Mouse (Mus musculus) midbrain, postnatal 0 days (tissue): ENCODE data around the gene Gm17571. TPM values are rescaled to one million over a fixed set of nuclear protein-coding genes. Genes with fewer than 3 reads are reported as not detected.

ENCODE experiments used
- ATAC-seq: fragments of 200-750 bp; cut with Nextera tagmentation; 2 replicates; pipeline ENCODE4 v1.8.0; 2017; ENCODE audit warnings: moderate number of reproducible peaks, mild to moderate bottlenecking, moderate TSS enrichment, moderate library complexity; ENCODE audit not compliant: low FRiP score
- DNase-seq: peaks from one replicate; pipeline ENCODE4 v3.0.0-alpha.2; 2015; ENCODE audit warnings: low spot score
- H3K27ac ChIP-seq: fragments of 300-500 bp; sonication (generic); 2 replicates; pipeline ENCODE4 v1.5.1; 2014; ENCODE audit warnings: low read depth, mild to moderate bottlenecking, low read length, mixed read lengths
- H3K27me3 ChIP-seq: fragments of 300-500 bp; sonication (generic); 2 replicates; pipeline ENCODE4 v1.6.1; 2014; ENCODE audit warnings: low read length, control low read depth, mixed read lengths; ENCODE audit not compliant: insufficient read depth
- H3K36me3 ChIP-seq: fragments of 300-500 bp; sonication (generic); 2 replicates; pipeline ENCODE4 v1.6.1; 2014; ENCODE audit warnings: low read length, control low read depth, mixed read lengths; ENCODE audit not compliant: insufficient read depth
- H3K4me1 ChIP-seq: fragments of 300-500 bp; sonication (generic); 2 replicates; pipeline ENCODE4 v1.6.1; 2014; ENCODE audit warnings: mild to moderate bottlenecking, control low read depth, antibody characterized with exemption, low read length, mixed read lengths; ENCODE audit not compliant: insufficient read depth
- H3K4me2 ChIP-seq: fragments of 300-500 bp; sonication (generic); 2 replicates; pipeline ENCODE4 v1.6.1; 2014; ENCODE audit warnings: low read depth, mild to moderate bottlenecking, low read length, mixed read lengths; ENCODE audit not compliant: poor library complexity, severe bottlenecking
- H3K4me3 ChIP-seq: fragments of 300-500 bp; sonication (generic); 2 replicates; pipeline ENCODE4 v1.5.1; 2014; ENCODE audit warnings: low read depth, mild to moderate bottlenecking, low read length, moderate library complexity
- H3K9ac ChIP-seq: fragments of 300-500 bp; sonication (generic); replicated peaks from 2 replicates; pipeline ENCODE4 v1.6.1; 2014; ENCODE audit warnings: mild to moderate bottlenecking, low read length, moderate library complexity, mixed read lengths; ENCODE audit not compliant: poor library complexity, severe bottlenecking
- H3K9me3 ChIP-seq: fragments of 300-500 bp; sonication (generic); 2 replicates; pipeline ENCODE4 v1.6.1; 2016; ENCODE audit warnings: low read length, control low read depth
- CTCF ChIP-seq: IDR thresholded peaks from 2 replicates; pipeline ENCODE4 v1.5.1; 2016; ENCODE audit warnings: antibody characterized with exemption, mild to moderate bottlenecking
- WGBS: fragments of 180-500 bp; shearing (Covaris S2); extraction: QIAGEN DNeasy Blood & Tissue Kit; methylation state at CpG from one replicate; pipeline ENCODE4 v1.1.7; 2014; 5-methylcytosine and 5-hydroxymethylcytosine counted together
- polyA plus RNA-seq: library from polyadenylated mRNA; unstranded; fragments of >200 nt; fragmentation: Nextera tagmentation; extraction: Ambion mirVana; gene quantifications from 2 replicates; pipeline ENCODE4 v1.2.1, GENCODE M21; 2015
- total RNA-seq: library from RNA; depleted of rRNA; stranded (reverse); fragments of >200 nt; gene quantifications from 2 replicates; pipeline ENCODE4 v1.2.3, GENCODE M21; 2014; rRNA removed

Gm17571 gene
- total RNA-seq: not detected in 2 replicates
- not detected in 2 replicates for polyA plus RNA-seq

DNA sequence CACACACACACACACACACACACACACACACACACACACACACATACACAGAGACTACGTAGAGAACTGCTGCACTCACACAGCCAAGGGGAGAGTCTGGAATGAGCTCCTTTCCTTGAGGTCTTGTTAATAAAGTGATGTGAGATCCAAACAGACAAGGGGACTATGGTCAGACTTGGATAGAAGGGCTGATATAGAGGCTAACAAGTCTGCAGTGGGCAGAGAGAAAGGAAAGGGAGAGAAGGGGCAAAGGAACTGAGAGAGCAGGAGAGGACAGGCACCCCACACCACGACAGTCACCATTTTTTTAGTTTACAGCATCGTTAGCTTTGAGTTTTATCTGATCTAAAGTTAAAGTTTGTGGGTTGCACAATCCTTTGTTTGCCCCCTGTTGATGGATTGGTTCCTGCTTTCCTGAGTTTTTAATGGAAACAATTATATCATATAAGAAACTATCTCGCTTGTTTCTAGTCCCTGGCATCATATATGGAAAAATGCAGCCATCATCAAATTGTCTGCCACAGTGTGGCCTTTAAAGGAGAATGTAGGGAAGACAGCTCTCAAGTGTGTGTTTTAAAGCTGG is at the start of gene Gm17571:
Gene Gm17571, minus strand, starts transcription at position 51 of the 583 bp plus-strand sequence.
- Histone ChIP-seq H3K9me3 (no peaks in the 10 kb centered on the region), H3K27me3 (no peaks in the 10 kb centered on the region), H3K4me2 (no peak within 1 kb of the TSS), H3K4me1 (no peaks in the 10 kb centered on the region), H3K36me3 (no peaks in the 10 kb centered on the region), H3K4me3 (no peak within 1 kb of the TSS), H3K9ac (no peak within 1 kb of the TSS), H3K27ac (no peak within 1 kb of the TSS)
- ATAC-seq (no peak), DNase-seq (no peak)
- whole genome bisulfite sequencing: 84% methylated on average over 4 of the region's 4 CpGs
- no peak for TF ChIP-seq CTCF

GRCm38 (mm10) chr9:13495530-13495929 is 49.0 kb upstream of the Gm17571 start:
- no peaks in the 10 kb centered on the region; the same call in 1 of the 2 replicates for H3K4me1 ChIP-seq
- no peak for TF ChIP-seq CTCF
- H3K9ac ChIP-seq: no peak overlapping the region
- no peak overlapping the region for H3K4me3 ChIP-seq
- no peak for ATAC-seq
- H3K9me3 ChIP-seq: no peaks in the 10 kb centered on the region
- no peaks in the 10 kb centered on the region for H3K27me3 ChIP-seq
- DNase-seq: no peak
- no peak overlapping the region for H3K27ac ChIP-seq
- no peak overlapping the region for H3K4me2 ChIP-seq
- H3K36me3 ChIP-seq: no peaks in the 10 kb centered on the region

GRCm38 (mm10) chr9:13493746-13494145 is 47.2 kb upstream of the Gm17571 start:
- no peak for TF ChIP-seq CTCF
- H3K36me3 ChIP-seq: no peaks in the 10 kb centered on the region
- H3K4me2 ChIP-seq: no peak overlapping the region
- H3K4me3 ChIP-seq: no peak overlapping the region
- DNase-seq: no peak
- no peak for ATAC-seq
- H3K27ac ChIP-seq: no peak overlapping the region
- no peaks in the 10 kb centered on the region; the same call in 1 of the 2 replicates for H3K4me1 ChIP-seq
- no peaks in the 10 kb centered on the region for H3K27me3 ChIP-seq
- no peak overlapping the region for H3K9ac ChIP-seq
- 87% methylated on average over 2 of the region's 2 CpGs for WGBS
- H3K9me3 ChIP-seq: no peaks in the 10 kb centered on the region

DNA sequence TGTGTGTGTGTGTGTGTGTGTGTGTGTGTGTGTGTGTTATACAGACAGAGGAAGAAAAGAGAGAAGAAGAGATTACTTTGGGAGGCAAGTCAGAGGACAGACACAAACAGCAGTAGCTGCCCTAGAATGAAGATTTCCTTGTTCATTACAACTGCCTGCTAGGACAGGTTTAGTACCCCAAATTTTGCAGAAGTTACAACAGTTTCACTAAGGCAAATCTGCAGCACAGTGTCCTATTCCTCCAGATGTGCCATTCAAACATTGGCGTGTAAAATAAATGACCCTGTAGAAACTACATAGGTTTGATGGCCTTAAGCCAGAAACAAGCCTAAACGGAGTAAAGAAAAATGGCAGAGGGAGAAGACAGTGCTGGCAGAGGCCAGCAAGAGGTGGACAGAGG is 46.3 kb upstream of the Gm17571 start:
- H3K27me3 ChIP-seq: no peaks in the 10 kb centered on the region
- TF ChIP-seq CTCF: no peak
- H3K9me3 ChIP-seq: no peaks in the 10 kb centered on the region
- H3K27ac ChIP-seq: no peak overlapping the region
- ATAC-seq (no peak), DNase-seq (no peak)
- no peaks in the 10 kb centered on the region for H3K36me3 ChIP-seq
- no peak overlapping the region for H3K4me3 ChIP-seq
- no peak overlapping the region for H3K4me2 ChIP-seq
- no peaks in the 10 kb centered on the region; the same call in 1 of the 2 replicates for H3K4me1 ChIP-seq
- no peak overlapping the region for H3K9ac ChIP-seq
- 91% methylated on average over 2 of the region's 2 CpGs for WGBS

- TF ChIP-seq CTCF: no peak
- H3K36me3 ChIP-seq: no peaks in the 10 kb centered on the region
- no peaks in the 10 kb centered on the region for H3K9me3 ChIP-seq
- no peak overlapping the region for H3K27ac ChIP-seq
- no peak overlapping the region for H3K4me2 ChIP-seq
- WGBS: 88% methylated on average over 9 of the region's 9 CpGs
- DNase-seq: no peak
- H3K9ac ChIP-seq: no peak overlapping the region
- no peak for ATAC-seq
- H3K27me3 ChIP-seq: no peaks in the 10 kb centered on the region
- no peaks in the 10 kb centered on the region; the same call in 1 of the 2 replicates for H3K4me1 ChIP-seq
- no peak overlapping the region for H3K4me3 ChIP-seq
Measured at GRCm38 (mm10) chr9:13491854-13492620, 45.5 kb upstream of the Gm17571 start.

DNA sequence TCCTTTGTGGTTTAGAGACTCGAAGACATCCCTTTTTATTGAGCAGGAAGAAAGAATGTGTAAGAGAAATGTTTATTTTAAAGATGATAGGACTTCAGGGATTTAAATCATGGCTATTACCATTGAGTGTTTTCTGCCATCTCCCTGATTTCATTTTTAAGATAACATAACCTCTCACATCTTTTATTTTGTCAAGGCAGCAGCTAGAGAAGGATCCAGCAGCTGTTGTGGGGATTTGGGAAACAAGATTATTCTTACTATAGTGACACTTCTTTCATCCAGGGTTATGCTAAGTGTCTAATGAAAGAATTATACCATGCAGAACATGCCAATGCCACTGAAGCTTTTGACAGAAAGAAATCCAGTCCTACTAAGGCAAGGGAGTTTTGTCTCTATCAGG is 44.6 kb upstream of the Gm17571 start:
- Histone ChIP-seq H3K4me3 (no peak overlapping the region), H3K27me3 (no peaks in the 10 kb centered on the region), H3K36me3 (no peaks in the 10 kb centered on the region), H3K4me1 (no peaks in the 10 kb centered on the region; the same call in 1 of the 2 replicates), H3K9ac (no peak overlapping the region), H3K27ac (no peak overlapping the region), H3K9me3 (no peaks in the 10 kb centered on the region), H3K4me2 (no peak overlapping the region)
- WGBS: 27% methylated on average over 1 of the region's 1 CpGs
- DNase-seq (no peak), ATAC-seq (no peak)
- TF ChIP-seq CTCF: no peak
